Mouse (Mus musculus) intestine, postnatal 0 days (tissue): Measurements from ENCODE around the gene Srcin1. TPM values are rescaled to one million over a fixed set of nuclear protein-coding genes. Genes with fewer than 3 reads are reported as not detected.

Experiments
- ATAC-seq: fragments of 200-750 bp; cut with Nextera tagmentation; 2 replicates; pipeline ENCODE4 v1.8.0; 2017; ENCODE audit warnings: mild to moderate bottlenecking, moderate TSS enrichment, moderate library complexity
- H3K27ac ChIP-seq: fragments of 300-500 bp; sonication (generic); 2 replicates; pipeline ENCODE4 v1.5.1; 2014; ENCODE audit warnings: mild to moderate bottlenecking, low read depth, low read length, moderate library complexity
- H3K27me3 ChIP-seq: fragments of 300-500 bp; sonication (generic); replicated peaks from 2 replicates; pipeline ENCODE4 v1.6.1; 2014; ENCODE audit warnings: low read length, mixed read lengths; ENCODE audit not compliant: control insufficient read depth, insufficient read depth
- H3K36me3 ChIP-seq: fragments of 300-500 bp; sonication (generic); 2 replicates; pipeline ENCODE4 v1.6.1; 2014; ENCODE audit warnings: mild to moderate bottlenecking, moderate library complexity; ENCODE audit not compliant: control insufficient read depth, insufficient read depth
- H3K4me1 ChIP-seq: fragments of 300-500 bp; sonication (generic); replicated peaks from 2 replicates; pipeline ENCODE4 v1.6.1; 2014; ENCODE audit warnings: antibody characterized with exemption, low read length, mixed read lengths; ENCODE audit not compliant: control insufficient read depth, insufficient read depth
- H3K4me2 ChIP-seq: fragments of 300-500 bp; sonication (generic); replicated peaks from 2 replicates; pipeline ENCODE4 v1.6.1; 2014; ENCODE audit warnings: low read depth, mild to moderate bottlenecking, moderate library complexity
- H3K4me3 ChIP-seq: fragments of 300-500 bp; sonication (generic); 2 replicates; pipeline ENCODE4 v1.5.1; 2014; ENCODE audit warnings: low read depth, low read length
- H3K9ac ChIP-seq: fragments of 300-500 bp; sonication (generic); 2 replicates; pipeline ENCODE4 v1.6.1; 2014; ENCODE audit warnings: mild to moderate bottlenecking, low read depth, low read length
- H3K9me3 ChIP-seq: fragments of 300-500 bp; sonication (generic); 2 replicates; pipeline ENCODE4 v1.6.1; 2016; ENCODE audit warnings: mixed run types; ENCODE audit not compliant: control insufficient read depth
- CTCF ChIP-seq: sonication (generic); IDR thresholded peaks from 2 replicates; pipeline ENCODE4 v1.5.1; 2016; ENCODE audit warnings: low read depth, mild to moderate bottlenecking, control low read depth, antibody characterized with exemption, moderate library complexity
- WGBS: fragments of 180-500 bp; shearing (Covaris S2); extraction: QIAGEN DNeasy Blood & Tissue Kit; methylation state at CpG from one replicate; pipeline ENCODE4 v1.1.7; 2014; 5-methylcytosine and 5-hydroxymethylcytosine counted together
- polyA plus RNA-seq: library from polyadenylated mRNA; unstranded; fragments of >200 nt; fragmentation: Nextera tagmentation; extraction: Ambion mirVana; gene quantifications from 2 replicates; pipeline ENCODE4 v1.2.1, GENCODE M21; 2015

Gene Srcin1
- polyA plus RNA-seq, 1 experiment from 2014 or later: 0.18 TPM

GRCm38 (mm10) chr11:97543883-97544282, 32.1 kb downstream of the Srcin1 start:
- Histone ChIP-seq H3K9me3 (no peaks in the 10 kb centered on the region), H3K27me3 (peaks cover 63% of the 10 kb centered on the region), H3K9ac (no peak overlapping the region), H3K4me2 (no peak overlapping the region), H3K4me1 (no peaks in the 10 kb centered on the region), H3K36me3 (no peaks in the 10 kb centered on the region), H3K4me3 (no peak overlapping the region), H3K27ac (no peak overlapping the region)
- no peak for ATAC-seq
- TF ChIP-seq CTCF: no peak
- WGBS: 75% methylated on average over 9 of the region's 9 CpGs

GRCm38 (mm10) chr11:97543181-97543733, 32.7 kb downstream of the Srcin1 start:
- no peak for TF ChIP-seq CTCF
- Histone ChIP-seq H3K4me2 (no peak overlapping the region), H3K36me3 (no peaks in the 10 kb centered on the region), H3K9me3 (no peaks in the 10 kb centered on the region), H3K27me3 (peaks cover 58% of the 10 kb centered on the region), H3K4me1 (no peaks in the 10 kb centered on the region), H3K27ac (no peak overlapping the region), H3K9ac (no peak overlapping the region), H3K4me3 (no peak overlapping the region)
- ATAC-seq: no peak
- 78% methylated on average over 12 of the region's 12 CpGs for WGBS

- 81% methylated on average over 22 of the region's 22 CpGs for WGBS
- no peaks in the 10 kb centered on the region for H3K4me1 ChIP-seq
- no peaks in the 10 kb centered on the region for H3K9me3 ChIP-seq
- ATAC-seq: no peak
- no peak overlapping the region for H3K4me3 ChIP-seq
- H3K9ac ChIP-seq: no peak overlapping the region
- TF ChIP-seq CTCF: no peak
- H3K27me3 ChIP-seq: peaks cover 58% of the 10 kb centered on the region
- no peak overlapping the region for H3K4me2 ChIP-seq
- no peaks in the 10 kb centered on the region for H3K36me3 ChIP-seq
- H3K27ac ChIP-seq: no peak overlapping the region
These were observed 33.5 kb downstream of the Srcin1 start for GRCm38 (mm10) chr11:97542171-97543150.

GRCm38 (mm10) chr11:97540604-97541003, 35.4 kb downstream of the Srcin1 start:
- Histone ChIP-seq H3K36me3 (no peaks in the 10 kb centered on the region), H3K9ac (no peak overlapping the region), H3K27me3 (peaks cover 61% of the 10 kb centered on the region), H3K27ac (no peak overlapping the region), H3K9me3 (no peaks in the 10 kb centered on the region), H3K4me3 (no peak overlapping the region), H3K4me1 (no peaks in the 10 kb centered on the region), H3K4me2 (no peak overlapping the region)
- WGBS: 43% methylated on average over 3 of the region's 3 CpGs
- ATAC-seq: no peak
- TF ChIP-seq CTCF: no peak

DNA sequence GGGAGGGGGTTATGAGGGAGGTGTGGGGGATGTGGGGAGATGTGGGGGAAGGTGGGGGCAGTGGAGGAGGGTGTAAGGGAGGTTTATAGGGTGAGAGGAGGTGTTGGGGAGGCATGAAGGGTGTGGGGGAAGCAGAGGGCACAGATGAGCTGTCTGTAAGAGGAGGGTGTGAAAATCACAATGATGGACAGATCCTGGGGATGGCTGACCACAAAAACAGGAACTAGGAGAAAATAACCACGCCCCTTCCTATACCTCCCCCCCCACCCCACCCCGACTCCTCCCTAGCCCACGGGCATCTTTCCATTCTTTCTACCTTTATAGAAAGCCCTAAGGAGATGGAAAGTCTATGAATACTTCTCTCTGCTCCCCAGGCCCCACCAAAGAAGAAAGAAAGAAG, 35.9 kb downstream of the Srcin1 start:
- no peak for TF ChIP-seq CTCF
- Histone ChIP-seq H3K4me2 (no peak overlapping the region), H3K9me3 (no peaks in the 10 kb centered on the region), H3K4me3 (no peak overlapping the region), H3K27me3 (peaks cover 61% of the 10 kb centered on the region), H3K27ac (no peak overlapping the region), H3K4me1 (no peaks in the 10 kb centered on the region), H3K36me3 (no peaks in the 10 kb centered on the region), H3K9ac (no peak overlapping the region)
- no peak for ATAC-seq
- WGBS: 55% methylated on average over 3 of the region's 3 CpGs

DNA sequence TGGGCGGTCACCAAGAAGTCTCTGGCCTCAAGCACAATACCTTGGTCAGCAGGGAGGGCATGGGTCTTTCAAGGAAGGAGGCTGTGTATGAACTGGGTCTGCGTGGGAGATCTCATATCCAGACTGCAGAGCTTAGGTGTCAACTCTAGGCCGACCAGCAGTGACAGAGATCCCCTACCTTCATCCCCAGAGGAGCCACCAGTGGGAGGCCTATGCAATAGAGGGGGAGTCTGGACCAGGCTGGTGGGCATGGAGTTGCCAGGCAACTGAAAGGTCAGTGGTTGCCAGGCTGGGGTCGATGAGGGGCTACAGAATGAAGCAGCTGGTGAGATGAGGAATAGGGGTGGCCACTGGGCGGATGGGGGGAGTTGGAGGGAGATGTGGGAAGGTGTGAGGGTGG, 36.4 kb downstream of the Srcin1 start:
- no peaks in the 10 kb centered on the region for H3K4me1 ChIP-seq
- peaks cover 60% of the 10 kb centered on the region for H3K27me3 ChIP-seq
- H3K27ac ChIP-seq: no peak overlapping the region
- no peaks in the 10 kb centered on the region for H3K36me3 ChIP-seq
- 69% methylated on average over 5 of the region's 5 CpGs for WGBS
- H3K4me2 ChIP-seq: no peak overlapping the region
- no peak for ATAC-seq
- H3K4me3 ChIP-seq: no peak overlapping the region
- H3K9ac ChIP-seq: no peak overlapping the region
- H3K9me3 ChIP-seq: no peaks in the 10 kb centered on the region
- TF ChIP-seq CTCF: no peak
